Mouse (Mus musculus): ENCODE results near the gene Hmgb1.

Hmgb1 gene

DNA sequence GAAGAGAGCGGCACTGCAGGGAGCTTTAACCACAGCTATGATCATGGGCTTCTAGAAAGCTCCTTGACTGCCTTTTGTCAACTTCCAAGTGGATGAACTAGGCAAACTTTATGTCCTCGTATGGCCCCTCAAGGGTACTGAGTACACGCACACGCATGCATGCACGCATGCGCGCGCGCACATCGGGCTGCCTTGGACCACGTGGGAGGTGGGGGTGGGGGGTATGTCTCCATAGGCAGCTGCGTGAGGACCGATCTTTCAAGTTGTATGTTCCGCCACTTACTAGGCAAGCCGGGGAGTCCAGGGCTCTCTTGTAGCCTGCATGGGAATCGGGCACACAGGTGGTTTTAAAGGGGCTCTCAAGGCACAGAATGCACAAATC, 163.6 kb downstream of the Hmgb1 start:
- in situ Hi-C loops (cut with MseI, MboI), result no loop called here

DNA sequence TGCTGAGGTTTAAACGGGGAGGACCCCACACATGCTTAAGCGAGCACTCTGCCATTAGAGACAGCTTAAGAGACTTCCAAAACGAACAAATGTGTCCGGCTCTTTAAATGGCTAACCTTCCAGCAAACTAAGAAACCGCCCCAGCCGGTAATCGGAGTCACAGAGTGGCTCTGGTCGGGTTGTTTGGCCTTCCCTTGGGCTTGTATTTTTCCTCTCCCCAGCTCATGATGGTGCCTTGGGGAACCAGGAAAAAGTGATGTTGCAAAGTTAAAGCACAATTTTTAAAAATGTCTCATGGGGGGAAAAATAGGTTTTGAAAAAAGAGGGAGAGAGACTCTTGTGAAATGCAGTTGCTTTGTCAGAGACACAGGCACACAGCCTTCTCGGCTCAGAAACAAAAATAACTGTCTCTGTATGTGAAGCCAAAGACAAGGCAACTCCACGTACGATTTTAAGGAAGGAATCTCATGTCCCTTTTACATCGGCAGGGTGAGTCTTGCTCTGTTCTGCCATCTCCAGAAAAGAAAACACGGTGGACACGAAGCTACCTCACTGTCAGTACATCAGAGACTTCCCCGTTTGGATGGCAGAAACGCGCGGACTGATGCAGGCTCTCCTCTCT, 164.1 kb downstream of the Hmgb1 start:
- in situ Hi-C loops (cut with MseI, MboI), result no loop called here

DNA sequence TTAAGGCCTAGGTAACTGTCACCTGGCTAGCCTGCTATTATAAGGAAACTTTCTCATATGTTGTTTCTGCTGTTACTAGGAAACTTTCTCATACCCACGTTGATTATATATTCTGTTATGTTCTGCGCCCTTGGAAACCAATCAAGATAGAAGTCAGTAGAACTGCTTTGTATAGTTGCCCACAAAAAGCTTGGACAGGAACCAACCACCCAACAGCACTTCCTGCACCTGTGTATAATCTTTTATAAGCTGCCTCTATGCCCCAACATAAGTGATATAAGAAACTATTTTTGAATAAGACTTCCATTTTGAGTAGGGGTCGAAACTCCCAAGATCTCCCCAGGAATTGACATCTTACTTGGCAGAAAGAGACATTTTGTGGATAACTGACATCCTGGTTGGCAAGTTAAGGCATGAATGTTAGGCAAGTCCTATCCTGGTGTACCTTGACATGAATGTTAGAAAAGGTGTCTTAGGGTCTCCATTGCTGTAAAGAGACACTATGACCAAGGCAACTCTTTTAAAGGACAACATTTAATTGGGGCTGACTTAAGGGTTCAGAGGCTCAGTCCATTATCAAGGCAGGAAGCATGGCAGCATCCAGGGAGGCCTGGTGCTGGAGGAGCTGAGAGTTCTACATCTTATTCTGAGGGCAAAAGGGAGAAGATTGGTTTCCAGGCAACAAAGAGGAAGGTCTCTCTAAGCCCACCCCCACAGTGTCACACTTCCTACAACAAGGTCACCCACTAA, 166.4 kb downstream of the Hmgb1 start:
- in situ Hi-C loops (cut with MseI, MboI), result no loop called here

DNA sequence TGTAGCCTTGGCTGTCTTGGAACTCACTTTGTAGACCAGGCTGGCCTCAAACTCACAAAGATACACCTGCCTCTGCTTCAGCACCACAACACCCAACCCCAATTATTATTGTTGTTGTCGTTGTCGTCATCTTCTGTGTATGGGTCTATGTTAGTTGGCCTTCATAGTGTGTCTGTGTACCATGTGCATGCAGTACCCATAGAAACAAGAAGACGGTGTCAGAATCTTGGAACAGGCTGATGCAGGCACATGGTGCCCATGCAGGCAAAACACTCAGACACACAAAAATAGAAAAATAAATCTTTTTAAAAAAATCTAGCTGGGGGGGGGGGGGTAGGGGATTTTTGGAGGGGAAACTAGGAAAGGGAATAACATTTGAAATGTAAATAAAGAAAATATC, 167.1 kb downstream of the Hmgb1 start:
- in situ Hi-C loops (cut with MseI, MboI), result no loop called here

DNA sequence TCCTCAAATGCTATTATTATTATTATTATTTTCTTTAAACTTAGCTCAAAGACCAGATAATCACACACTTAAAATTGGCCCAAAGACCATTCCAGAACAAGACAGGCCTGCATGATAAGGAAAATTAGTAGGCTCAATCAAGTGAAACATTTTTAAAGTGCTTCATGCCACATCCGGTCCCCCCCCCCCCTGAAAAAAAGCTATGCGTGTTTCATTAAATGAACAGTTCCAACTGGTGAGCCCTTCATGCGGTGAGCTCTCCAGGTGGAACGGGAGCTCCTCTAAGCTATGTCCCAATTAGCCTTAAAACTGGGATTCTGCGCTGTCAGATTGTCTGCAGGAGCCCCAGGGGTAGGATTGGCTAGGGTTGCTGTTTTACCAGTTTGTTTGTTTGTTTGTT, 168.0 kb downstream of the Hmgb1 start:
- in situ Hi-C loops (cut with MseI, MboI), result no loop called here

DNA sequence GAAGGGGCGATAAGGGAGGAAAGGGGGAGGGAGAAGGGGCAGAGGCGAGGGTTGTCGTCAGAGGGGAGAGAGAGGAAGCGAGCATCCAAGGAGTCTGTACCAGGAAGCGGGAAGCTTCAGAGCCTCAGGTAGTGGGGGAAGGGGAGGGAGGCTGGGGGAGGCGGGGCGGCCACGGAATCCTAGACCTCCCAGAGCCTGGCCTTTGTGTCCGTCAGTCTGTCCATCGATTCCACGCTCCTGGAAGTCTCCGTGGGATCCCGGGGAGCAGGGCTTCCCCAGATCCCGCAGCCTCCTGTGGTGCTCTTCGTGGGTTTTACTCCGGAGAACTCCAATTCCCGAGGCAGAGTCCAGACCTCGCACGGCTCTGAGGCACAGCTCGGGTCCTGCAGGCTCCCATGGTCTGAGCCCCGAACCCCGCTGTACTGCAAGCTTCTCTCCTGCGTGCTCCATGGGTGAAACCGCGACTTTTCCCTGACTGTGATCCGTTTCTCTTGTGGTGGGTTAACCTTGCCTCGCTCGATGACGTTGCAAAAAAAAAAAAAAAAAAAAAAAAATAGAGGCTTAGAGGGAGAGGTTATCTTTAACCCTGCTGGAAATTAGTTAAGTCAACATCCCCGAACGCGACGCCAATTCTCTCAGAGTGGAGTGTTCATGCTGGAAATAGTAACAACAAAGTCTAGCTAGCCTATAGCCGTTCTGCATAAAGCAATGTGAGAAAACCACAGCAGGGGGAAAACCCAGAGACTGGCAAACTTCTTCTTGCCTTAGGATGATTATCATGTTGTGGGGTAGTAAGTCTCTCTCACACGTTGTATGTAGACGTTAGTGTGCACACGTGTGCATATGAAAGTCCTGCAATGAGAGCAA, 168.7 kb downstream of the Hmgb1 start:
- in situ Hi-C loops (cut with MseI, MboI), result no loop called here

DNA sequence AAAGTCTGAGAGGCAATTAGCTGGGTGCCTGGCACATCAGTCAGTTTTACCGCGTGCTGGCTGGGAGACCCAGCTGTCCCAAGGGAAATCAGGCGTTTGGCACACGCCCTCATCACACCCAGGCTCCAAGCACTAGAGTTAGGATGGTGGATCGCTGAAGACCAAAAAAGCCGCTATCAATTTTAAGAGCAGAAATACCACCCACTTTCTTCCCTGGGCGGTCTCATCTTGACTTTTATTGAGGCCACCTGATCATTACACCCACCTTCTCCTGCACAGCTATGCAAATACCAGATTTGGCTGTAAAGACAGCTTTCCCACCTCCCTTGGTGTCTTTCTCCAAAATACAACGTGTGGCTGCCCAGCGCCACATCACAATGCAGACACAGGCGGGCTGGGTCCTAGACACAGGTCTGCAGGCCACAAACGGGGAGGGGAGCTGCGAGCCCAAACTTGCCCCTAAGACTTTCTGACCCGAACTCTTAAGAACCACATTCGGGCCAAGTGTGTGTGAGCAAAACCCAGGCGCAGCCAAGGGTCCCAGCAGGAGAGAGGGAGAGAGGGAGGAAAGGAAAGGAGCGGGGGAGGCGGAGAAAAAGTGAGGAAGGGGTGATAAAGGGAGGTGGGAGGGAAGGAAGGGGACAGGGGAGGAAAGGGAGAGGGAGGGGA, 169.6 kb downstream of the Hmgb1 start:
- in situ Hi-C loops (cut with MseI, MboI), result no loop called here

DNA sequence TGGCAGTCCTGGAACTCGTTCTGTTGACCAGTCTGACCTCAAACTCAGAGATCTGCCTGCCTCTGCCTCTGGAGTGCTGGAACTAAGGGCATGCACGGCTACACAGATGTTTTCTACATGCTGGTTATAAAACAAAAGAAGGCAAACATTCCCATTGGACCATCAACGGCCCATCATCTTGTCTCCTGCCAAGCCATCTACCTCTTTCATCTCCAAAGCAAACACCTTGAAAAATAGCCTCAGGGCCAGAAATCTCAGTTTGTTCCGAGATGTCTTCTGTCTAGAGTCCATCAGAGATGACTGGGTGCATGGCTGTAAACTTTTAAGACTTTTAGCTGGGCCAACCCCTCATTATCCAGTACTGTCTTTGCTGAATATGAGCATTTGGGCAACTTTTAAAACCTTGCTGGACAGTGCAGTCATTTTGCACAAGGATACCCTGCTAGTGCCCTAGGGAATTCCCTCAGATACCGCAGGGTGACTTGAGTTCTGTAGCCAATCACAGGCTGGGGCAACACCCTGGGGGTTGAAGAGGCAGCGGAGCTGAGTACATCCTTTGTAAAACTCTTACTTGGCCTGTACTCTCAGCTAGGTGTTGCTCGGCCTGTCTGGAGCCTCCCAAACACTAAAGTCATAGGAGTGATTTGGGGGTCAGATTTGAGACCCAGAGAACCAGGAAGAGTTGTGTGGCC, 170.3 kb downstream of the Hmgb1 start:
- in situ Hi-C loops (cut with MseI, MboI), result no loop called here

DNA sequence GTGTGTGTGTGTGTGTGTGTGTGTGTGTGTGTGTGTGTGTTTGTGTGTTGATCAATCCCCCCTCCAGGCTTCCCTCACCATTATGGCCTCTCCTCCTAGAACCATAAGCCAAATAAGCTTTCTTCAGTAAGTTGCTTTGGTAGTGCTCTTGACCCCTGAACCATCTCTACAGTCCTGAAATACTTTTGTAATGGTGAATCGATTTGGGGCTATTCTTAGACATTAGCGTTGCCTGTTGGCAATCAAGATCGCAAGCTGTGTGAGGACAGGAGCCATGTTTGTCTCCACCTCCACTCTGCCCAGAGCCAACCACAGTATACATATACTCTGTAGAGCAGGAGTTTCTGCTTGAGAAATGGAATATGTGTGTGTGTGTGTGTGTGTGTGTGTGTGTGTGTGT, 175.2 kb downstream of the Hmgb1 start:
- in situ Hi-C loops (cut with MseI, MboI), result no loop called here

DNA sequence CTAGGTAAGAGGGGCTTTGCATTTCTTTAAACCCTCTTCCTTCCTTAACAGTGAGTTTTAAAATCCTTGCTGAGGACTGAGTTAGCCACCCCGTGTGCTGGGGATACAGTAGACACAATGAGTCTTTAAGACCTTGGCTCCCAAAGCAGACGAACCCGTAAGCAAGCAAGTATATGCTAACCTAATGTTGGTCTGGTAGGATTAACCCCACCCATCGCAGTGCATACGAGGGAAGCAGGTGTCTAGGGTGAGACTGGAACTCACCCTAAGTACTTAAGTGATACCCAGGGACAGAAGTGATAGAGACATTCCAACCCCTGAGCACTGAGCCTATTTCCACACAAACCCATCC, 177.0 kb downstream of the Hmgb1 start:
- in situ Hi-C loops (cut with MseI, MboI), result no loop called here

DNA sequence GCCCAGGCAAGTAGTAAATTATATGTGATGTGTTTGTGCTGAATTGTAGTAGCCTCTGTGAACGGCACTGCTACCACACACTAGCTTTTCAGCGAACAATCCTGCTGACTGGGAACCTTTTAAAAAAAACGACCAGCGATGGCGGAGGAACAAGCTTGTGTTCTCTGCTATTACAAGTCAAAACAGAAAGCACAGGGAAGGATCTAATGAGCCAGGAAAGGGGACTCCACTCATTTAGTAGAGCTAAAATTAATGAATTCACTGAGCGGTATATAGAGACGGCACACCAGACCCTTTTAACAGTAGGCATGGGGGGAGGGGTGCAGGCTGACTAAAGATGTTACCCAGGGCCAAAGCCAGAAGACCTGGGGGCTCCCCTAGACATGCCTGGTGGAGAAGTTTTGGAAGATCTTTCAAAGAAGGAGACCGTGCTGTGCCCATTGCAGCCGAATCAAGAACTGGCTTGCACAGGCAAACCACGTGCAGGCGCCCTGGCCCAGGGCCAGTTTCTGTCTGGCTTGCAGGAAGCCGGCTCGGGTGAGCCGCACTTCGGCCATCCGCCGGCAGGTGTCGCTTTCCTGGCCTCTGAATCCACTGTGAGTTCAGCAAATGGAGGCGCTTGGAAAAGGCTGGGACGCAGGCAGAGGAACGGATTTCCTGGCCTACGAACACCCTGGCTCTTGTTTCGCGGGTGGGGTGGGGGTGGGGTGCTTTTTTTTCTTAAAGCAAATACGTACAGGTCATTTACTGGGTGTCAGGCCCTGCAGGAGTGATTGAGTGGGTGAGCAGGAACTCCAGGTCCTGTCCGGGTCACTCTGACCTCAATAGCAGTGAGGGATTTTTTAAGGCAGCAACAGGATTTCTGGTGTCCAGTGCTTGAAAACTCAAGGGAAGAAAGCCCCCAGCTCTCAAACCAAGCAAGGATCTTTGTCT, 177.7 kb downstream of the Hmgb1 start:
- in situ Hi-C loops (cut with MseI, MboI), result no loop called here

DNA sequence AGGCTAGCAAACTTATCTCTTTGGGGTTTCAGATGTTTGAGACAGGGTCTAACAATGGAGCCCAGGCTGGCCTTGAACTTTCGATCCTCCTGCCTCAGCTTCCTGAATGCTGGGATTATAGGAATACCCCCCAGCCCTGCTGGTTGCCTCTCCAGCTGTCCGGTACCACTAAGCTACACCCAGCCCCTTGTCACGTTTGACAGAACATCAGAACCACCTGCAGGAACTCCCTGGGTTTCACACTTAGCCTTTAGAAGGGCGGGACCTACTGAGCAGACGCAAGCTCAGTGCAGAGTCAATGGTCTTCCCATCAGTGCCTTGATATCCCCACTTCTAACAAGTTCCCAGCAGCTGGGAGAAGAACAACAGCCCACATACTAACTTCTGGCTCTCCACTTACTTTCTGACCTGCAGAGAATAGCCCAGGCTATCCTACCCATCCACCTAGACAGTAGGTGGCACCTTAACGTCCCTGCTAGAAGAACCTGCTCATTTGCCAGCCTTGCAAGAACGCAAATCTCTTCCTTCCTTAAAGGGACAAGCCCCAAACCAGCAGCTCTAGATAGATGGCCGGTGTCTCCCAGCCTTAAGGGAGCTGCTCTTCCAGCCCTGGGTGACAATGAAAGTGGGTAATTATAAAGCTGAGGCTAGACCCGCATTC, 178.5 kb downstream of the Hmgb1 start:
- in situ Hi-C loops (cut with MseI, MboI), result no loop called here

DNA sequence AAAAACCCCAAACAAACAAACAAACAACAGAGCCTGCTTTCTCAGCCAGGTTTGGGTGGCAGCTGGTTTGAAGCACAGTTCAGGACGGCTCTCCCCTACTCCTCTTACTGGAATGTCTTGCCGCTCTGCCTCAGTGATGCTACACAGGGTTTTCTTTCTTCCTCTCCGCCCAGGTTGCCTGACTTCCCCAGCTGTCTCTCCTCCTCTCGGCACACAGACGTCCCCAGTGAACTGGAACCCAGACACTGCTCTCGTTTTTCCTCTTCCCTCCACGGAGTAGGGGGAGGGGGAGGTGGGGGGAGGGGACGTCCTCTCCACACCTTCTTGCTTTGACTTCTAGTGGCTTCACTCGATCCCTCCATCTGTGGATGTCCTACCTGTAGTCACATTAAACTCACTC, 179.2 kb downstream of the Hmgb1 start:
- in situ Hi-C loops (cut with MseI, MboI), result no loop called here

DNA sequence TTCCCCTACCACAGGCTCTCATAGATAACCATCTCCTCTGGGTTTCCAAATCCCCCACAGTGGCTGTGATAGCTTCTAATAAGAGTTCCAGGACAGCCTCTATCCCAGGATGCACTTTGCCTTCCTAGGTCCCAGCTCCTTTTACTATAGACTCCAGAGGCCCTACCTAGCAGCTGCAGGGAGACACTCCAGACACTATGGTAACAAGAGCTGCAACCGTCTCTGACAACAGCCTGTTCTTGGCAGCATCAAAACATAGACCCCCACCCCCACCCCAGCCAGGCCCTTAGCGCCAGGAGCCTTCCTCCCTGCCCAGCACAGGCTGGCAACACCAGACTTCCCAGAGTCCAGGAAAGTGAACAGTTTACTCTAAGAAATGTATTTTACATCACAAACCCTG, 181.2 kb downstream of the Hmgb1 start:
- in situ Hi-C loops (cut with MseI, MboI), result no loop called here

DNA sequence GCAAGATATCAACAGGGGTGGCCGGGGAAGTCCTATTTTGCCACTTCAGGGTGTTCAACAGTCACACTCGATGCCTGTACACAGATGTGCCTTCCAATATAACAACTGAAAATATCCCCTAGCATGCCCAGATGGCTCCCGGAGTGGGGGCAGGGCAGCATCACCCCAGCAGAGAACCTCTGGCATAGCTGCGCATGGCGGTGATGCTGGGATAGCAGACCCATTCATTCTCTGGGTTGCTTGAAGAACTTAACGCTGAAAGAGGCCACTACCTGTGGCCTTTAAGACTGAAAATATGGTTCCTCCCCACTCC, 181.5 kb downstream of the Hmgb1 start:
- in situ Hi-C loops (cut with MseI, MboI), result no loop called here

DNA sequence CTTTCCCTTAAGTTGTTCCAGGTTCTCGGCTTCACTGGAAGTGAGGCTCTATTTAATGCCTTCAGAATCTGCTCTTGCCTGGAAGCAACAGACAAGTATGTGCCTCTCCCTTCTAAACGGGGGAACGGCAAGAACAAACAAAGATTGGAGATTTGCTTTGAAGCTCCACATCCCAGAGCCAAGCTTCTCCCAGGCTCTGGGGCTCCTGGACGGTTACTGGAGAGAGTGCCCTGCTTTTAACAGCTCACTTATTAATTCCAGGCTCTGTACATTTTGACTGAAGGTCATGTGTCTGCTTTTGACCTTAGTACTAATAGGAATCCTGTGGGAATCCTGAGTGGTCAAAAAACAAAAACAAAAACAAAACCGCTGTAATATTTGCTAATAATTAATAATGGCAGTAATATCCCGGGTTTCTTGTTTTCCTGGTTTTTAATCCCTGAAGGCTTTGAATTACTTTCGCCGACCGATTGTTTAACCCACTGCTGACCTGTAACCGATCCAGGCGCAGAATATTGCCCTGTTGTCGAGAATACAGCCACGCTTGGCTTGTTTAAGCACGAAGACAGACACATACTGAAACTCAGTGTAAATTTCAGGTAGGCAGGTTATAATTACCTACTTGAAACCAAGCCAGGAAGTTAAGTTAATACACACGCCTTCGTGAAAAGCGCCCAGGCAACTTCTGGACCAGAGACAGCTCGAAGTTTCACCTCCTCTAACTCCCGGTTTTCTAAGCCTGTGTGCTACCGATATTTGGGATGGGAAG, 182.1 kb downstream of the Hmgb1 start:
- in situ Hi-C loops (cut with MseI, MboI), result no loop called here

DNA sequence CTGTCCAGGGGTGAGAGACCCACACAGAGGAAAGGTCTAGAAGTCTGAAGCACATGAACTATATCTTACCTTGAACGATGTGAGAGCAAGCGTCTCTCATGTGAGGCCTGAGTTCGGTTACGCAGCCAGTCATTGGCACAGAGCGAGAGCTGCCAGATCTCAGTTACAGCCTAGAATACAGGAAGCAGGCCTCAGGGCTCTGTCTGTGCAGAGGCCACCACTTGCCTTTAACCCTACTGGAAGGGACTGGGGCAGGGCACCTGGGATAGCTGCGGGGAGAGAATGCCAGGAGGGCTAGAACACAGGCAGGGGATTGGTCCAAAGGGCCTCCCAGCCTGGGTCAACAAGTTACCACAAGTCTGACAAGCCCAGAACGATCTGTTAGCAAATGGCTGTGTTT, 184.5 kb downstream of the Hmgb1 start:
- in situ Hi-C loops (cut with MseI, MboI), result no loop called here

DNA sequence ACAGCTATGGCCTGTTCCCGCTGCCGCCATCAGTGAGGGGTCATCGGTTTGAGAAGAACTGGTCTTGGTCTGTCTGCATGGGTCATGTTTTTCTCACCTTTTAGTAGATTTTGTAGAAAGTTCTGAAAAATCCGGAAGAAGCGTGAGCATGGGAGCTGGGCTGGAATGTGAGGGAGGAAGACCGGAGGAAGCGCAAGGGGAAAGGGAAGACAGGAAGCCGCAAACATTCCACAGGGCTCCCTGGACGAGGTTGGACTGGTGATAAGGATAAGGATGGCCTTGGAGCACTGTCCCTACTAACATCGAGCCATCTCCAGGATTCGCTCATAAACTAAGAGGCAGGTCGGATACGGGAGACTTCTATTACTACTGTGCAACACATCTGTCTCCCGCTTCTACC, 185.8 kb downstream of the Hmgb1 start:
- in situ Hi-C loops (cut with MseI, MboI), result no loop called here

DNA sequence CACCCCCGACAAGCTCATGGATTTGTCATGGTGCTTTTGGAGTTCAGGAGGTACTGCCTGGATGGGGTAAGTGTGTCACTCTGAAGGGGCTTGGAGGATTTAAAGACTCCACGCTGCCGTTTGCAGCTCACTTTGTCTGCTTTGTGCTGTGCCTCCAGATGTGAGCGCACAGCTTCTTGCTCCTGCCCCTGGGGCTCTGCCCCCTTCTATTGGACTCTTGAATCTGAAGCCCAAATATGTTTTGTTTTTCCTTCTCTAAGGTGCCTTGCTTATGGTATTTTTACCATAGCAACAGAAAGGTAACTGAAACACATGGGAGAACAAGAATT, 187.6 kb downstream of the Hmgb1 start:
- in situ Hi-C loops (cut with MseI, MboI), result no loop called here
